Mouse (Mus musculus) liver, embryonic 14.5 days (tissue): ENCODE data around the gene Ttn.

Source experiments
- CTCF ChIP-seq: IDR thresholded peaks from 2 replicates; pipeline ENCODE4 v1.5.1; 2016; ENCODE audit warnings: antibody characterized with exemption, low read depth, control low read depth
- EP300 ChIP-seq: IDR thresholded peaks from 2 replicates; pipeline ENCODE4 v1.6.1; 2016; ENCODE audit warnings: antibody characterized with exemption, low read depth

DNA sequence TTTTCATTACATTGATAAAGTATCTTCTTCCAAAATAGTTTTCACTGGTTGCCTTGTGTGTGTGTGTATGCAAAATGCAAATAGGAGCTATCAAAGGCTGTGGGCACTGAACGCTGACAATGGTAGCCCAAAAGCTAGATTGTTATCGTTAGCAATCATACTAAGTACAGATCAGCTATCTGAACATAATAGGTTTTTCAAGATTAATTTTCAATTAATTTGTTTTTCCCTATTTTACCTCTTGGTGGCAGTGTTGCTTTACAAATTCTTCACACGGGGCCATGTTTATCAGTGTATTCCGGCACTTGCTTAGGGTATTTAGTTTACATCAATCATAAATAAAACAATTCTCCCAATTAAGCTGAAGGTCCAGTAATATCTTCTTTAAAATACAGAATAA, 11.7 kb downstream of the Ttn start:
- TF ChIP-seq CTCF (peak; percentile 16; the same call in 1 of the 2 replicates), EP300 (no peak)
